Mouse (Mus musculus): ENCODE results near the gene Tle6. TPM values are rescaled to one million over a fixed set of nuclear protein-coding genes. Genes with fewer than 3 reads are reported as not detected.

The Tle6 gene
- polyA plus RNA-seq, 1 experiment, result 9.2 TPM

- TF ChIP-seq GATA1 (IDR thresholded peaks at IDR 0.05; ENCODE audit: low read length), result no peak
These were observed 27.0 kb upstream of the Tle6 start for GRCm38 (mm10) chr10:81627836-81628220.

GRCm38 (mm10) chr10:81626994-81627835 lies 26.3 kb upstream of the Tle6 start, which contains the start of gene Sirt6:
Gene Sirt6, minus strand, starts transcription at chr10:81627797.
- no peak for TF ChIP-seq GATA1 (IDR thresholded peaks at IDR 0.05; ENCODE audit: low read length)

- no peak for TF ChIP-seq GATA1 (IDR thresholded peaks at IDR 0.05; ENCODE audit: low read length)
These were observed 25.5 kb upstream of the Tle6 start for GRCm38 (mm10) chr10:81626101-81626993.

- TF ChIP-seq GATA1 (IDR thresholded peaks at IDR 0.05; ENCODE audit: low read length), result no peak
These were observed 22.6 kb upstream of the Tle6 start for GRCm38 (mm10) chr10:81623441-81623840.

GRCm38 (mm10) chr10:81620786-81621185 lies 19.9 kb upstream of the Tle6 start:
- no peak for TF ChIP-seq GATA1 (IDR thresholded peaks at IDR 0.05; ENCODE audit: low read length)

GRCm38 (mm10) chr10:81619976-81620375 lies 19.1 kb upstream of the Tle6 start:
- TF ChIP-seq GATA1 (IDR thresholded peaks at IDR 0.05; ENCODE audit: low read length), result no peak

GRCm38 (mm10) chr10:81615486-81615885 lies 14.6 kb upstream of the Tle6 start:
- no peak for TF ChIP-seq GATA1 (IDR thresholded peaks at IDR 0.05; ENCODE audit: low read length)

- no peak for TF ChIP-seq GATA1 (IDR thresholded peaks at IDR 0.05; ENCODE audit: low read length)
These were observed 11.9 kb upstream of the Tle6 start for GRCm38 (mm10) chr10:81612779-81613178.

- no peak for TF ChIP-seq GATA1 (IDR thresholded peaks at IDR 0.05; ENCODE audit: low read length)
These were observed 7.4 kb upstream of the Tle6 start for GRCm38 (mm10) chr10:81608308-81608707.

- TF ChIP-seq GATA1 (IDR thresholded peaks at IDR 0.05; ENCODE audit: low read length), result no peak
These were observed 5.3 kb upstream of the Tle6 start, which contains the start of gene BC025920 for GRCm38 (mm10) chr10:81605974-81606751. Gene BC025920, plus strand, starts transcription at chr10:81606270.

- TF ChIP-seq GATA1 (IDR thresholded peaks at IDR 0.05; ENCODE audit: low read length), result no peak
These were observed 4.7 kb upstream of the Tle6 start for GRCm38 (mm10) chr10:81605666-81605973.

- TF ChIP-seq GATA1 (IDR thresholded peaks at IDR 0.05; ENCODE audit: low read length), result no peak
These were observed 4.2 kb upstream of the Tle6 start for GRCm38 (mm10) chr10:81604968-81605665.

- TF ChIP-seq GATA1 (IDR thresholded peaks at IDR 0.05; ENCODE audit: low read length), result no peak
These were observed 3.4 kb upstream of the Tle6 start for GRCm38 (mm10) chr10:81604019-81604967.

- no peak for TF ChIP-seq GATA1 (IDR thresholded peaks at IDR 0.05; ENCODE audit: low read length)
These were observed 1.9 kb upstream of the Tle6 start for GRCm38 (mm10) chr10:81602741-81603151.

Measured in G1E-ER4 (cell line).